Mouse (Mus musculus) liver, embryonic 11.5 days (tissue): ENCODE results near the gene Plekhg4. TPM values are rescaled to one million over a fixed set of nuclear protein-coding genes. Genes with fewer than 3 reads are reported as not detected.

Experiments used
- ATAC-seq: fragments of 200-750 bp; cut with Nextera tagmentation; replicated peaks from 2 replicates; pipeline ENCODE4 v1.8.0; 2017; ENCODE audit warnings: moderate number of reproducible peaks, mild to moderate bottlenecking, moderate TSS enrichment, moderate library complexity; ENCODE audit not compliant: low FRiP score
- DNase-seq: peaks from one replicate; pipeline ENCODE4 v3.0.0-alpha.2; 2017; ENCODE audit warnings: low spot score
- H3K27ac ChIP-seq: fragments of 300-500 bp; sonication (generic); 2 replicates; pipeline ENCODE4 v1.5.1; 2014; ENCODE audit warnings: mild to moderate bottlenecking, low read depth, low read length, control low read depth
- H3K27me3 ChIP-seq: fragments of 300-500 bp; sonication (generic); replicated peaks from 2 replicates; pipeline ENCODE4 v1.6.1; 2014; ENCODE audit warnings: low read length, mixed read lengths; ENCODE audit not compliant: control insufficient read depth, insufficient read depth
- H3K36me3 ChIP-seq: fragments of 300-500 bp; sonication (generic); 2 replicates; pipeline ENCODE4 v1.6.1; 2014; ENCODE audit warnings: mild to moderate bottlenecking, low read length, moderate library complexity, mixed read lengths; ENCODE audit not compliant: control insufficient read depth, insufficient read depth
- H3K4me1 ChIP-seq: fragments of 300-500 bp; sonication (generic); replicated peaks from 2 replicates; pipeline ENCODE4 v1.6.1; 2014; ENCODE audit warnings: low read length, mixed read lengths; ENCODE audit not compliant: control insufficient read depth, insufficient read depth
- H3K4me2 ChIP-seq: fragments of 300-500 bp; sonication (generic); 2 replicates; pipeline ENCODE4 v1.6.1; 2014; ENCODE audit warnings: mild to moderate bottlenecking, control low read depth, moderate library complexity
- H3K4me3 ChIP-seq: fragments of 300-500 bp; sonication (generic); 2 replicates; pipeline ENCODE4 v1.5.1; 2014; ENCODE audit warnings: low read depth, low read length, control low read depth
- H3K9ac ChIP-seq: fragments of 300-500 bp; sonication (generic); 2 replicates; pipeline ENCODE4 v1.6.1; 2014; ENCODE audit warnings: low read depth, low read length, control low read depth
- H3K9me3 ChIP-seq: fragments of 300-500 bp; sonication (generic); 2 replicates; pipeline ENCODE4 v1.6.1; 2016; ENCODE audit warnings: low read length, inconsistent platforms, mixed read lengths; ENCODE audit not compliant: control insufficient read depth
- WGBS: fragments of 180-500 bp; shearing (Covaris S2); extraction: QIAGEN DNeasy Blood & Tissue Kit; methylation state at CpG from one replicate; pipeline ENCODE4 v1.1.7; 2014; 5-methylcytosine and 5-hydroxymethylcytosine counted together
- polyA plus RNA-seq: library from polyadenylated mRNA; unstranded; fragments of >200 nt; fragmentation: Nextera tagmentation; extraction: Ambion mirVana; gene quantifications from 2 replicates; pipeline ENCODE4 v1.2.1, GENCODE M21; 2014

Gene Plekhg4
- polyA plus RNA-seq, 1 experiment from 2014 or later, result not detected

- no peak overlapping the region for H3K9ac ChIP-seq
- peaks cover 12% of the 10 kb centered on the region; the same call in 1 of the 2 replicates for H3K36me3 ChIP-seq
- H3K27me3 ChIP-seq, result no peaks in the 10 kb centered on the region
- no peak for DNase-seq
- no peak; the same call in 1 of the 2 replicates for ATAC-seq
- no peak overlapping the region for H3K4me3 ChIP-seq
- H3K4me1 ChIP-seq, result peaks cover 32% of the 10 kb centered on the region
- H3K4me2 ChIP-seq, result no peak overlapping the region
- 73% methylated on average over 32 of the region's 32 CpGs for WGBS
- H3K27ac ChIP-seq, result no peak overlapping the region
- H3K9me3 ChIP-seq, result no peaks in the 10 kb centered on the region
Measured at GRCm38 (mm10) chr8:105336373-105337130, 36.5 kb upstream of the Plekhg4 start.

DNA sequence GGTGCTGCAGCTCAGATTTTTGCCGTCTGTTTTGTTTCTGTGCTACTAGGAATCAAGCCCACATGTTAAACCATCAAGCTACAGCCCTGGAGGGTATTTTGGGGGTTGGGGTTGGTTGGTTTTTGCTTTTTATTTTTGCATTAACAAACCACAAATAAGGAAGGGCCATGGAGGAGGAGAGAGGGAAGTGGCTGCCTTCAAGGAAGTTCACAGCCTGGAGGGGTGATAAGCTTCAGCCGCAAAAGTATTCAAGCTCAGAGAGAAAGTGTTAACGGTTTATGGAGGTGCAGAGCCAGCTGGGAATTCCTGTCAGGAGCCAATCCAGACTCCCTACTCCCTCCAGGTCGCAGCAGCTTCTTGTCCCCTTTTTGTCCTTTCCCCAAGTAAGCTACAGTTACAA is 34.1 kb upstream of the Plekhg4 start:
- Histone ChIP-seq H3K36me3 (peaks cover 10% of the 10 kb centered on the region; the same call in 1 of the 2 replicates), H3K27ac (peak overlapping the region; percentile 46; the same call in 1 of the 2 replicates), H3K9me3 (no peaks in the 10 kb centered on the region), H3K4me2 (peak overlapping the region; percentile 23), H3K4me3 (no peak overlapping the region), H3K27me3 (no peaks in the 10 kb centered on the region), H3K4me1 (peaks cover 33% of the 10 kb centered on the region), H3K9ac (no peak overlapping the region)
- ATAC-seq (no peak), DNase-seq (no peak)
- WGBS, result 15% methylated on average over 4 of the region's 4 CpGs

DNA sequence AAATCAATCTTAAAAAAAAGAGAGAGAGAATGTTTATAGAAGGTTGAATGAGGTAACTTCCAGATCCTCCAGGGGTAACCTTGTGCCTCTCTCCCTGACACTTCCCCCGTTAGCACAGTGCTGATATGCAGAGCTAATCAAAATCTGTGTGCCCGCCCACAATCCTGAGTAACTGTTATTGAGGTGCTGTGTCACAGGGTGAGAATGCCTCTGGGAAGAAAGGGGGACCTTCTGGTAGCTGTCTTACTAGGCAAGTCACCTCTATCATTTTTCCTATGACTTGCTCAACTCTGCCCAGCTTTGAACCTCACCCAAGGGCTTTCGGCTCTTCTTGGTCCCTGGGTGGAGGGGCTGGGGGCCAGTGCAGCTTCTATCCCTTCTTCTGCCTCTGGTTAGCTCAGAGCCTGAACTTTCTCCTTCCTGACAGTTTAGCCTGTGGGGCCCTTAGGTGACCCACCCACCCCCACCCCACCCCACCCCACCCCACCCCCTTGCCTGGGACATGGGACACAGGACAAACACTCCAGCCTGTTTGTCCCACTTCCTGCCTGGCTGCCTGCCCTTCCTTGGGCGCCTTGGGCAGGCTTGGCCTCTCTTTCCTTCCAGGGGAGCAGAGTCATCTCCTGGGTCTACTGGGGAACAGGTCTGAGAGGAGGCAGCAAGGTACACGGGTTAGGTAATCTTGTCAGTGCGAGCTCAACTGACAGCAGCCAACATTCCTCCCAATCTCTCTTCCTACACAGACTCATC is 33.0 kb upstream of the Plekhg4 start:
- no peak for DNase-seq
- peak; percentile 74 for ATAC-seq
- no peak overlapping the region for H3K4me3 ChIP-seq
- H3K4me1 ChIP-seq, result peaks cover 36% of the 10 kb centered on the region
- no peaks in the 10 kb centered on the region for H3K27me3 ChIP-seq
- H3K9ac ChIP-seq, result peak overlapping the region; percentile 2; the same call in 1 of the 2 replicates
- H3K36me3 ChIP-seq, result peaks cover 10% of the 10 kb centered on the region; the same call in 1 of the 2 replicates
- H3K4me2 ChIP-seq, result no peak overlapping the region
- 0 out of 2 replicates have a peak overlapping the region, but pooled peaks have one; percentile 6 for H3K27ac ChIP-seq
- no peaks in the 10 kb centered on the region for H3K9me3 ChIP-seq
- 44% methylated on average over 6 of the region's 6 CpGs for WGBS

DNA sequence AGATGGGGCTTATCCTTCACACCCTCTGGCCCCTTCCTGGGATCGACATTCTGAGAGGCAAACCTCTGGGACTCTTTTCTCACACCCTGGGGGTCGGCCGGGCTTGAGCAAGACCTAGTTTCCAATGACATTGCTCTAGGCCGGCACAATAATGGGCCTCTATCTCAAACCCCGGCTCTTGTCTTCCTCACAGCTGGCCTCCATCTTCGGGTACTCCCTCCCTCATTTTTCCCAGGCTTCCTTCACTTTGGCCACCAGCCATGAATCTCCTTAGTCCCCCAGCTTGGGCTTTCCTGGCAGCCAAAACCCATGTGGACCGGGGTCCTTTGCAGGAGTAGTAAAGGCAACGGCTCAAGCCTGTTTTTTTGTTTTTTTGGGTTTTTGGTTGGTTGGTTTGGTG is 31.7 kb upstream of the Plekhg4 start:
- Histone ChIP-seq H3K4me2 (no peak overlapping the region), H3K27ac (no peak overlapping the region), H3K36me3 (peaks cover 10% of the 10 kb centered on the region; the same call in 1 of the 2 replicates), H3K9me3 (no peaks in the 10 kb centered on the region), H3K9ac (no peak overlapping the region), H3K4me1 (peaks cover 41% of the 10 kb centered on the region), H3K27me3 (no peaks in the 10 kb centered on the region; the same call in 1 of the 2 replicates), H3K4me3 (no peak overlapping the region)
- WGBS, result 51% methylated on average over 8 of the region's 8 CpGs
- no peak for DNase-seq
- ATAC-seq, result no peak

- WGBS, result 66% methylated on average over 4 of the region's 4 CpGs
- no peak overlapping the region for H3K4me3 ChIP-seq
- no peak for ATAC-seq
- no peak overlapping the region for H3K4me2 ChIP-seq
- H3K36me3 ChIP-seq, result peaks cover 1% of the 10 kb centered on the region; the same call in 1 of the 2 replicates
- no peak overlapping the region for H3K9ac ChIP-seq
- no peaks in the 10 kb centered on the region for H3K9me3 ChIP-seq
- H3K27me3 ChIP-seq, result no peaks in the 10 kb centered on the region; the same call in 1 of the 2 replicates
- DNase-seq, result no peak
- H3K4me1 ChIP-seq, result peaks cover 49% of the 10 kb centered on the region
- H3K27ac ChIP-seq, result no peak overlapping the region
Measured at GRCm38 (mm10) chr8:105342768-105343167, 30.3 kb upstream of the Plekhg4 start.

DNA sequence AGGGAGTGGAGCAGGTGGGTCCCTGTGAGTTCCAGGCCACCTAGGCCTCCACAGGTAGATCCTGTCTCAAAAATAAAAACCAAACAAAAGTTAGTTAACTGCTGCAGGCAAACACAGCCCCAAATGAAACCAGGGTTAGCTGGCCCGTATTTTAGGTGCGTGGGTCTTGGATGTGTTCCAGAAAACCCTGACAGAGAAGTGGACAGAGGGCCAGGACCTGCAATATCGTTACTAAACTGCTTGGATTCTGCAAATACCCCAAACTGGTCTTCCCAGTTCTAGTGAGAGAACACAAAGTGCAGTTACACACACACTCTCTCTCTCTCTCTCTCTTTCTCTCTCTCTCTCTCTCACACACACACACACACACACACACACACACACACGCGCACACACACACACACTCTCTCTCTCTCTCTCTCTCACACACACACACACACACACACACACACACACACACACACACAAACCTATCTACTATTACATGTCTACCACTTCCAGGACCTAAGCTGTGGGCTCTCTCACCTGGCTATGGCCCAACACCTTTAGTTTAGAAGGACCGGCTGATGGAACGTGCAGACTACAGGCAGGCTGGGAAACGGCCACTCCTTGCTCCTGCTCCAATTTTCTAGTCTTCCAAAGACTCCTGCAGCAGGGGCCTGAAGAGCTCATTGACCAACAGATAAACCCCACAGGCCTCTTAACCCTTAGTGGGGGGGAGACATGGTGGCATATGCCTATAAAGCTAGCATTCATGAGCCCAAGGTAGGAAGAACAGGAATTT is 29.1 kb upstream of the Plekhg4 start:
- H3K36me3 ChIP-seq, result no peaks in the 10 kb centered on the region
- no peak overlapping the region for H3K27ac ChIP-seq
- 69% methylated on average over 6 of the region's 8 CpGs for WGBS
- H3K9me3 ChIP-seq, result no peaks in the 10 kb centered on the region
- H3K4me1 ChIP-seq, result peaks cover 46% of the 10 kb centered on the region
- peaks cover 7% of the 10 kb centered on the region for H3K27me3 ChIP-seq
- H3K4me2 ChIP-seq, result no peak overlapping the region
- ATAC-seq (no peak), DNase-seq (no peak)
- H3K4me3 ChIP-seq, result no peak overlapping the region
- H3K9ac ChIP-seq, result no peak overlapping the region

DNA sequence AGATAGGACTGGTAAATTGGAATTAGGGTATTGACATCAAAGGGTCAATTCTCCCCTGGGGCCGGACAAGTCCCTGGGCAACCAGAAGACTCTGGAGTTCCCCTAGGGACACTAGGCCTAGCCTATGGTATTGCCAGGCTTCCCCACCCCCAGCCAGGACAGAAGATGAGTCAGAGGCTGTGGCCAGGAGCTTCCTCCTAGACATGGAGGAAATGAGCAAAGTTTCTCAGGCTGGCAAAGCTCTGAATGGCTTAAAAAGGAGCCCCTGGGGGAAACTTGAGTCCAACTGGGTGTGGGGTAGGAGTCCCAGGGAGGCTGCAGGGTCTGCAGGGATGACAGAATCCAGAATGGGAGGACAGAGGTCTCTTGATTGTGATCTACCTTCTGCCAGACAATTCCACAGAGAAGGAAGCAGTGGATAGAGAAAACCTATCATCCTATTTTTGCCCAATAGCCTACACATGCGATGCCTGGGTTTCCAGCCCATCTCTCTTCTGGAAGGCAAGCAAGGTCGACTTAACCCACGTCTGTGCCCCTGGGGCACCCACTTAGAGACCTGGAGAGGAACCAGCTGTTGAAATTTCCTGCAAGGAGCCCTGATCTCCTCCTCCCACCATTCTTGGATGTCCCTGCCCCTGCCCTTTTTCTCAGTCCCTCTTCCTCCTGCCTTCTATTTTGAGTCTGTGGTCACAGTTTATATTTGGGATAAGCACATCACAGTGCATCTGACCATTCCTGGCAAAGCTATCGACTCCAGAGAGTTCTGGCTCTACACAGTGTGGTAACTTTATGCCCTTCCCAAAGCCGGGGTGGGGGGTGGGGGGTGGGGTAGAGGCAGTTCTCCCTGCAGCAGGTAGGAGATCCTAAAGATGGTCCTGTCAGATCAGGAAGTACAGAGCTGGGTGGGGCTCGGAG is 27.8 kb upstream of the Plekhg4 start:
- peaks cover 20% of the 10 kb centered on the region for H3K27me3 ChIP-seq

More for the DNA sequence above, 27.8 kb upstream of the Plekhg4 start:
- ATAC-seq, result no peak
- H3K36me3 ChIP-seq, result no peaks in the 10 kb centered on the region
- peak overlapping the region; percentile 6; the same call in 1 of the 2 replicates for H3K27ac ChIP-seq
- H3K4me1 ChIP-seq, result peaks cover 36% of the 10 kb centered on the region
- 0 out of 2 replicates have a peak overlapping the region, but pooled peaks have one; percentile 57 for H3K4me3 ChIP-seq
- no peaks in the 10 kb centered on the region for H3K9me3 ChIP-seq
- H3K9ac ChIP-seq, result no peak overlapping the region
- DNase-seq, result no peak
- WGBS, result 41% methylated on average over 7 of the region's 7 CpGs
- H3K4me2 ChIP-seq, result peak overlapping the region; percentile 83
